13 mouse cellular contexts compared by ENCODE assay signal in the genomic region with DNA sequence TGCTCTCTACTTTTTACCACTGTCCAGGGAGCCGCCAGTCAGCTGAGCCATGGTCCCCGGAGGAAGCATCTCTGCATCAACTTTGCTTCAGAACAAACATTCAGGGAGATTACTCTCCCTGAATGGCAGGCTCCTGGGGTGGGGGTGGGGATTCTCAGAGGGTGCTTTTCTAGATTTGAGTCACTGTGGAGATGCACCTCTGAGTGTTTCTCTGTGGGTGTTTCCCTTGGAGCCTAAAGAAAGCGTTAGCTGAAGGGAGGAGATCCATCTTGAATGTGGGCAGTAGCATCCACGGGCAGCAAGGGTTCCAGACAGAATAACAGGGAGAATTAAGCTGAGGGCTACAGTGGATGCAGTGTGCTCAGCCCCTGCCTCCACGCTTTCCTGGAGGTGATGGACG.
"Had no signal": no experiment of that assay in that cellular context is flagged by ENCODE, and none has a peak within 500 bp of the region (broad histone marks: within the 10 kb centered on the region; RNA-seq: fewer than 3 reads in every experiment).

No protein-coding gene starts in this region.

- ATAC-seq: liver, embryonic 12.5 days; midbrain, embryonic 15.5 days had no signal

- DNase-seq: kidney, adult 11 months; kidney, adult 9 months; kidney, postnatal 14 days; layer of hippocampus, adult 9-11 months; left cerebral cortex, postnatal 4 days; lung, adult 18-20 months; lung, postnatal 10 days; lung, postnatal 36 days; right cerebral cortex, postnatal 25 days; thymus, adult 18-20 months; thymus, postnatal 36 days had no signal
